Mouse (Mus musculus): ENCODE data around the gene Rnf144b. TPM values are rescaled to one million over a fixed set of nuclear protein-coding genes. Genes with fewer than 3 reads are reported as not detected.

Gene Rnf144b
- polyA plus RNA-seq, 1 experiment from 2014 or later: 4.4 TPM

DNA sequence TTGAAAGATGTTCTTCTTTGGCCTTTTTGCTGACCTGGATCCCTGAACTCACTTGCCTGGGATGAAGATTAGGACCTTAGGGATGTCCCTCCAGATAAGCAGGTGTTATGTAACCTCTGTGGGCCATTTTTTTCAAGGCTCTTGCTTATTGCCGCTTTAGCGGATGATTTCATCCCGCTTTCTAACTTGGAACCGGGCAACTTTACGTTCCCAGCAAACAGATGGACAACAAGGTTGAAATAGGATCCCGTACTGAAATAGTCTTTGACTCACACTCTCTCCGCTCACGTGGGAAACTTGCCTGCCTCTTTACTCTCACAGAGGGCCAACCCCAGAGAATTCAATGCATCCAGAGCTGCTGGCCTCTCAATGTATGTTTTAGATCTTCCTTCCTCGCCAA, 61.3 kb downstream of the Rnf144b start:
- no peaks in the 10 kb centered on the region for H3K36me3 ChIP-seq
- no peak overlapping the region for H3K9ac ChIP-seq
- WGBS: 52% methylated on average over 9 of the region's 9 CpGs
- H3K4me3 ChIP-seq: no peak overlapping the region
- no peak overlapping the region for H3K4me2 ChIP-seq
- no peak overlapping the region for H3K27ac ChIP-seq
- no peak for ATAC-seq (ENCODE audit: insufficient number of reproducible peaks, low FRiP score, low TSS enrichment, low read depth)
- no peaks in the 10 kb centered on the region for H3K27me3 ChIP-seq
- H3K4me1 ChIP-seq: 0 out of 2 replicates have a peak, but pooled peaks cover 2% of the 10 kb centered on the region
- no peaks in the 10 kb centered on the region for H3K9me3 ChIP-seq

DNA sequence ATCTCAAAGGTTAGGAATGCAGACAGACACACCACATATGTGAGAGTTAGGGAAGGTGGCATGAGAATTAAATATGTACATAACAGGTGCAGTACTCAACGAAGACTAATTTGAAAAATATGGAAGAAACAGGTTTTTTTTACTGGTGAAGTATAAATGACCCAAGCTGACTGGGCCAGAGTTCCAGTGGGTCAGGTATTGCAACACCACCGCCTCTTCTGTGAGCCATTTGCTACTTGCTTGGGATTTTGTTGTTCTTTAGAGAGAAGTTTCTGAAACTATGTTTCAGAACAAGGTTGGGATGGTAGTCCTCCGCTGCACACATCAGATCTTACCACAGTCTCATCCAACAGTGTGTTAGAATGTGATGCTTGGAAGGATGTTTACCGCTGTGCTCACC, 65.4 kb downstream of the Rnf144b start:
- WGBS: 82% methylated on average over 4 of the region's 4 CpGs

DNA sequence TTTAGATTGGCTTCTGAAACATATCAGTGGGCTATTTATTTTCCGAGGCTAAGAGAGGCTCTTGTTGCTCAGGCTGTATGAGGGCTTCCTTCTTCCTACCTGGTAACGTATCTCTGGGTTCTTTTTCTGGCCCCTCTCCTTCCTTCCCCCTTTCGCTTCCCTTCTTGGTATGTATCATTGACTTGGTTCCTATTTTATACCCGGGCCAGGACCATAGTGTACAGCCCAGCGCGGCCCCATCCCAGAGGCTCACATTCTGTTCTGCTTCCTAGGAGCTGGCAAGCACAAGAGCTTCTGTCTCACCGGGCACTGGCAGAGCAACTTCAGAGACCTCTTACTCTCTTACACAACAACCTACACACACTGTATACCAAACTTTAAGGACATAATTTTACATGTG, 67.5 kb downstream of the Rnf144b start:
- H3K4me3 ChIP-seq: no peak overlapping the region
- WGBS: 80% methylated on average over 7 of the region's 7 CpGs
- no peak for ATAC-seq (ENCODE audit: insufficient number of reproducible peaks, low FRiP score, low TSS enrichment, low read depth)

More for the DNA sequence above, 65.4 kb downstream of the Rnf144b start:
- H3K4me2 ChIP-seq: no peak overlapping the region
- H3K27ac ChIP-seq: no peak overlapping the region
- H3K36me3 ChIP-seq: no peaks in the 10 kb centered on the region
- H3K9ac ChIP-seq: no peak overlapping the region
- H3K9me3 ChIP-seq: no peaks in the 10 kb centered on the region
- no peak overlapping the region for H3K4me3 ChIP-seq
- peaks cover 6% of the 10 kb centered on the region for H3K27me3 ChIP-seq
- ATAC-seq (ENCODE audit: insufficient number of reproducible peaks, low FRiP score, low TSS enrichment, low read depth): no peak
- H3K4me1 ChIP-seq: no peaks in the 10 kb centered on the region

DNA sequence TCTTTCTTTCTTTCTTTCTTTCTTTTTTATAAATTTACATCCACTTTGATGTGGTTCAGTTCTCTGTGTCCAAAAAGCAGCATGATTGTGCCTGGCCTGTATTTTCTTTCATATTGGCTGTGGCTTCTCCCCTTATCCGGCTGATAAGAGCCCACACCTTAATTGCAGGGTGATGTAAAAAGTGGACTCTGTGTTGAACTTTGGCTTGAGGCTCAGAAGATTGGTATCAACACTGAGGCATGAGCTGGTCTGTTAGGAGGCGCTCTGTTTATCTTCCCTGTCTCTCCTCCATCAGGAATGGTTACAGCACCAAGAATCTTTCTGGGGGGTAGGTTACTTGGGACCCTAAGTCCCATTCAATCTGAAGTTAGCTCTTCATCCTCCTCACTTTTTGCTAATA, 69.7 kb downstream of the Rnf144b start:
- H3K4me3 ChIP-seq: no peak overlapping the region
- H3K9me3 ChIP-seq: no peaks in the 10 kb centered on the region
- 70% methylated on average over 2 of the region's 2 CpGs for WGBS
- peaks cover 15% of the 10 kb centered on the region for H3K4me1 ChIP-seq
- no peak overlapping the region for H3K9ac ChIP-seq
- H3K4me2 ChIP-seq: no peak overlapping the region
- H3K36me3 ChIP-seq: no peaks in the 10 kb centered on the region
- no peak overlapping the region for H3K27ac ChIP-seq
- H3K27me3 ChIP-seq: peaks cover 22% of the 10 kb centered on the region
- ATAC-seq (ENCODE audit: insufficient number of reproducible peaks, low FRiP score, low TSS enrichment, low read depth): no peak

More for the DNA sequence above, 67.5 kb downstream of the Rnf144b start:
- peaks cover 15% of the 10 kb centered on the region for H3K4me1 ChIP-seq
- H3K4me2 ChIP-seq: no peak overlapping the region
- H3K9ac ChIP-seq: no peak overlapping the region
- no peak overlapping the region for H3K27ac ChIP-seq
- peaks cover 19% of the 10 kb centered on the region for H3K27me3 ChIP-seq
- H3K36me3 ChIP-seq: no peaks in the 10 kb centered on the region
- no peaks in the 10 kb centered on the region for H3K9me3 ChIP-seq

DNA sequence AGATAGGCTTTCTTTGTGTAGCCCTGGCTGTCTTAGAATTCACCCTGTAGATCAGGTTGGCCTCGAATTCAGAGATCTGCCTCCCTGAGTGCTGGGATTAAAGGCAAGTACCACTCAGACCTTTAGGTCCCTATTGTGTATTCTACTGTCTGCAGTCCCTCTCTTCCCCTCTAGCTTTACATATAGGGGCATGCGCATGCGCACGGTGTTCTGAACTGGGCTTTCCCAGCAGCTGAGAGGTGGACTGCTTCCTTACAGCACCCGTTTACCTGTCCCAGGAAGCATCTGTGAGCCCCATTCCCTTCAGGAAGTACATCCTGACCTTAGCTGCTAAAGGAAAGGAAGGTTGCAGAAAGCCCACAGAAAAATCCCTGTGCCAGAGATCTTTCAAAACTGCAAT, 70.3 kb downstream of the Rnf144b start:
- Histone ChIP-seq H3K4me1 (peaks cover 15% of the 10 kb centered on the region), H3K9me3 (no peaks in the 10 kb centered on the region), H3K4me2 (no peak overlapping the region), H3K27ac (no peak overlapping the region), H3K27me3 (peaks cover 22% of the 10 kb centered on the region), H3K36me3 (no peaks in the 10 kb centered on the region), H3K9ac (no peak overlapping the region), H3K4me3 (no peak overlapping the region)
- no peak for ATAC-seq (ENCODE audit: insufficient number of reproducible peaks, low FRiP score, low TSS enrichment, low read depth)
- WGBS: 59% methylated on average over 5 of the region's 5 CpGs

DNA sequence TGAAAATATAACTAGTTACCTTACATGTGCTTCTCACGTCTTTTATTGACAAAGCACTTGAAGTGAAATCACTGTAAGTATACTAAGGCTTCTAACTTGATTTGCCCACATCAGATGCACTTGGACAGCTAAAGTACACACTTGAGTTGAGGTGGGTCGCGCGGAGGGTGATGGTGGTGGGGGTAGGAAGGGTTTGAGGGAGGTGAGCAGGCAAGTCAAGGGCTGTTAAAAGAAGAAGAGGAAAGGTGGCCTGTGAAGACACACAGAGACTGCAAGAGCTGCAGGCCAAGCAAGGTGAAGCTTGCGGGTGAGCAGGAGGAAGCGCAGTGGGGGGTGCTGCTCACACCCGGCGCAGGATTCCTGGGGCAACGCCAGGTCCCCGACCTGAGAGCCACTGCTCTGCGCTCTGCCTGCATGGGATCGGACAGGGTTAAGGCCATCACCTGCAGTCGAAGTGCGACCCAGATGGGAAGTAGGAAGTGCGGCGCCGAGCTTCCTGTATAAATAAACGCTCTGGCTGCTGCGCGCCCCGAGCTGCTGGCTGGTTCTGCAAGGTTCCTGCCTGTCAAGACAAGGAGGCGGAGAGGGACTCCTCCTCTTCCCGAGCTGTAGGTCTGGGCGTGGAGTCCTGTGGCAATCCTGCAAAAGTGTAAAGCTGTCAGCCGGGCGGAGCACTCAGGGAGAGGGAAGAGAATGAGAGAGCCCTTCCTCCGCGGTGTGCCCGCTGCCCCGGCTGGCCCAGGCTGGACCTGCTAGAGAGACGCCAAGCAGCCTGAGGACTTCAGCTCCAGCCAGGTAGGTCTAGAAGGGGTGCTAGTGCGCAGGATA, 71.1 kb downstream of the Rnf144b start:
- no peaks in the 10 kb centered on the region for H3K36me3 ChIP-seq
- peak; percentile 77; the same call in 1 of the 2 replicates for ATAC-seq (ENCODE audit: insufficient number of reproducible peaks, low FRiP score, low TSS enrichment, low read depth)
- peak overlapping the region; percentile 52 for H3K4me3 ChIP-seq
- peak overlapping the region; percentile 89 for H3K4me2 ChIP-seq
- H3K9ac ChIP-seq: peak overlapping the region; percentile 39
- peaks cover 22% of the 10 kb centered on the region for H3K27me3 ChIP-seq
- H3K27ac ChIP-seq: peak overlapping the region; percentile 76
- H3K9me3 ChIP-seq: no peaks in the 10 kb centered on the region
- WGBS: 7% methylated on average over 31 of the region's 32 CpGs
- peaks cover 15% of the 10 kb centered on the region for H3K4me1 ChIP-seq

DNA sequence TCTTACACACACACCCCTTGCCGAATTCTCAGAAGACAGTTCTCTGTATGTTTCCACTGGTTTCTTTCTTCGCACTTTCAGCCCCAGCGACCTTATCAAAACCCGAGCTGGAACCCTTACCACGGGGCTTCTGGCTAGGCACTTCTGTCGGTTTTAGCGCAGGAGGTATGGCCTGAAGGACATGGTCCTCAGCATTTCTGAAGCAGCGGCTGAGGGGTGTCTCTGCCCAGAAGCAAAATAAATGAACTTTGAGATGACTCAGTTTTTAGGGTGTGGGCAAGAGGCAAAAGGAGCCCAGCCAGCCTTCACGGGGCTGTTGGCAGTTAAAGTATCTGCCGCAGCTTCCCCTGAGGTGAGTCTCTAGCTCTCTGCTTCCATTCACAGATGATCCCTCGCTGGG, 72.2 kb downstream of the Rnf144b start:
- H3K9ac ChIP-seq: no peak overlapping the region
- no peaks in the 10 kb centered on the region for H3K9me3 ChIP-seq
- WGBS: 17% methylated on average over 11 of the region's 11 CpGs
- peaks cover 15% of the 10 kb centered on the region for H3K4me1 ChIP-seq
- ATAC-seq (ENCODE audit: insufficient number of reproducible peaks, low FRiP score, low TSS enrichment, low read depth): no peak
- H3K36me3 ChIP-seq: no peaks in the 10 kb centered on the region
- peaks cover 22% of the 10 kb centered on the region for H3K27me3 ChIP-seq
- peak overlapping the region; percentile 52 for H3K4me3 ChIP-seq
- peak overlapping the region; percentile 43; the same call in 1 of the 2 replicates for H3K27ac ChIP-seq
- peak overlapping the region; percentile 89 for H3K4me2 ChIP-seq

DNA sequence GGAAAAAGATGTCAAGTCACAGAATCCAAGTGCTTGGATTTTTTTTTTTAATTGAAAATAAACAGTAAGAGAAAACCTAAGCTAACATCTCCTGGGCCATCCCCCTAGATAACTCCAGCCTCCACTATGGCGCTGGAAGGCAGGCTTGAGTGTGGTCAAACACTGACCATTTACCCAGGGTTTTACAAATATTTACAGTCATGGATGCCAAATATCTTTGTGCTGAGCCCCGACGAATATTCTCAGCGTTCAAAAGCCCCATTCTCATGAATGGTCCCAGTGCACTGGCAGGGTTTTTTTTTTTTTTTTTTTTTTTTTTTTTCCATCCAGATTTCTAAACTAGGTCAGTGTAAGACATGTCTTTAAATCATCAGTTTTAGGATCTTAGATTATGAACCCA, 73.0 kb downstream of the Rnf144b start:
- Histone ChIP-seq H3K27me3 (peaks cover 22% of the 10 kb centered on the region), H3K4me3 (peak overlapping the region; percentile 52), H3K4me2 (peak overlapping the region; percentile 89), H3K4me1 (peaks cover 15% of the 10 kb centered on the region), H3K27ac (no peak overlapping the region), H3K9ac (no peak overlapping the region), H3K36me3 (no peaks in the 10 kb centered on the region), H3K9me3 (no peaks in the 10 kb centered on the region)
- ATAC-seq (ENCODE audit: insufficient number of reproducible peaks, low FRiP score, low TSS enrichment, low read depth): no peak
- WGBS: 82% methylated on average over 4 of the region's 4 CpGs

DNA sequence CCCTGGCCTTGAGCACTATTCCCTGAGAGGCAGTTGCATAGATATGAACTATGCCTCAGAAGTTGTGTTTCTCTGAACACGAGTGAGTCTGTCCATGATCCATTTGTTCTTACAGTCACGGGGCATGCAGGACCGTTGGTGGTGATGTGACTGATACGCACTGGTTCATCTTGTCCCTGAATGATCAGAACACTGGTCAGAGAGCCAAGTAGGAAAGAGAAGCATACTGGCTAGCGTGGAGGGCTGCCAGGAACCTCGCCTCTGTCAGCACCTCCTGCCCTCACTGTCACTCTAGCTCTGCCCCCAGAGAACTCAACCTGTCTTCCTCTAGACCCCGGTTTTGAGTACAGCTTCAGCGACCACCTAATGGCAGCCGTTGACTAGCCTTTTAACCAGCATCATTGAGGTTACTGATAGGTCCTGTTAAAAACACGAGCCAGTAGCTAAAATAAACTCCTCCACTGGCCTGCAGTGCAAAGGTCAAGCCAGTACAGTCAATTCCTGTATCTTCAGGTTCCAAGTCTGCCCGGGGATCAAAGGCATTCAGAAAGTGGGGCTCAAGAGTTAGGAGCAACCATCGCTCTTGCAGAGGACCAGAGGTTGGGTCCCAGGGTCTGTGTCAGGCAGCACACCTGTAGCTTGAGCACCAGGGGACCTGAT, 77.7 kb downstream of the Rnf144b start:
- Histone ChIP-seq H3K36me3 (no peaks in the 10 kb centered on the region), H3K9me3 (no peaks in the 10 kb centered on the region), H3K9ac (no peak overlapping the region), H3K4me1 (peaks cover 16% of the 10 kb centered on the region), H3K4me2 (no peak overlapping the region), H3K27me3 (0 out of 2 replicates have a peak, but pooled peaks cover 3% of the 10 kb centered on the region), H3K4me3 (no peak overlapping the region), H3K27ac (no peak overlapping the region)
- ATAC-seq (ENCODE audit: insufficient number of reproducible peaks, low FRiP score, low TSS enrichment, low read depth): no peak
- 78% methylated on average over 12 of the region's 12 CpGs for WGBS

DNA sequence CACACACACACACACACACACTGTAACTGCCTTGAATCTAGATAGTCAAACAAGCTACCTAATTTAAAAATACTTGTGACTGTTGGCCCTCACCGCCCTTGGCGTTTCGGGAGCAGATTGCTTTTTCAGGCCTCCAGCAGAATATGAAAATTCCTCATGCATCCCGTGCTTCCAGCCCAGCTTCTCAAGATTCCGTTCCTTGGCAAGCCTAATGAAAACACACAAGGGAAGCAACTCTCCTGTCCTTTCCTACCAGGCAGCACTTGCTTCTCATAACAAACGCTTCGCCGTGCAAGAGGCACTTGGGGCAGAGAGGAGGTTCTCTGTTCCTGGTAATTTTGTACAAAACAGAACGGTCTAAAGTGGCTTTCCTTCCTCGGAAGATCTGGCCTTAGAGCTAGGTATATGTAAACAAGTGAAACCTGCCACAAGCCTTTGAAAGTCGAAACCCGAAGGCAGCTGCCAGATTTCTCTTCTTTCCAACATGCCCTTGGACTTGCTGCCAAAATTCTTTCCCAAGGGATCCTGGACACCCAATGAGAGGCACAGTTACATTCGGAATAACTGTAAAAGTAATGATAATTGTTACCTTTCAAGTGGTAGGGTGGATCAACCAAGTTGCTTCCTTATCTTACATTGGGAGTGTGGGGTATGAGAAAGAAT, 79.6 kb downstream of the Rnf144b start:
- no peak overlapping the region for H3K4me3 ChIP-seq
- H3K27ac ChIP-seq: peak overlapping the region; percentile 57
- H3K4me2 ChIP-seq: no peak overlapping the region
- H3K4me1 ChIP-seq: peaks cover 16% of the 10 kb centered on the region
- H3K9ac ChIP-seq: no peak overlapping the region
- 0 out of 2 replicates have a peak, but pooled peaks cover 2% of the 10 kb centered on the region for H3K36me3 ChIP-seq
- WGBS: 21% methylated on average over 13 of the region's 13 CpGs
- H3K27me3 ChIP-seq: no peaks in the 10 kb centered on the region
- ATAC-seq (ENCODE audit: insufficient number of reproducible peaks, low FRiP score, low TSS enrichment, low read depth): no peak
- H3K9me3 ChIP-seq: no peaks in the 10 kb centered on the region

DNA sequence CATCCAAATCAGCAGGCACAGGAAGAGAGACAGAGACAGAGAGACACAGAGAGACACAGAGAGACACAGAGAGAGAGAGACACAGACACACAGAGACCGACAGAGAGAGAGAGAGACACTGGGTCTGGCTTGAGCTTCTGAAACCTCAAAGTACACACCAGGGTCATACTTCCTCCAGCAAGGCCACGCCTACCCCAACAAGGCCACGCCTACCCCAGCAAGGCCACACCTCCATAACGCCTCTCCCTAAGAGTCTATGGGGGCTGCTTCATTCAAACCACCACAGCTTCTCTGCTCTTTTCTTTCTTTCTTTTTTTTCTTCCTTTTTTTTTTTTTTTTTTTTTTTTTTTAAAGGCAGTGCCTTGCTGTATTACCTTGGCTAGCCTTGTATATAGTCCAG, 88.0 kb downstream of the Rnf144b start:
- H3K27ac ChIP-seq: peak overlapping the region; percentile 76
- no peak overlapping the region for H3K9ac ChIP-seq
- no peak overlapping the region for H3K4me3 ChIP-seq
- no peak overlapping the region for H3K4me2 ChIP-seq
- H3K4me1 ChIP-seq: peaks cover 4% of the 10 kb centered on the region; the same call in 1 of the 2 replicates
- WGBS: 72% methylated on average over 4 of the region's 4 CpGs
- H3K36me3 ChIP-seq: 0 out of 2 replicates have a peak, but pooled peaks cover 2% of the 10 kb centered on the region
- no peaks in the 10 kb centered on the region for H3K27me3 ChIP-seq
- ATAC-seq (ENCODE audit: insufficient number of reproducible peaks, low FRiP score, low TSS enrichment, low read depth): no peak
- H3K9me3 ChIP-seq: no peaks in the 10 kb centered on the region

Data from limb, embryonic 15.5 days (tissue).